Mouse (Mus musculus): Measurements from ENCODE around the gene Cngb1.

The Cngb1 gene

DNA sequence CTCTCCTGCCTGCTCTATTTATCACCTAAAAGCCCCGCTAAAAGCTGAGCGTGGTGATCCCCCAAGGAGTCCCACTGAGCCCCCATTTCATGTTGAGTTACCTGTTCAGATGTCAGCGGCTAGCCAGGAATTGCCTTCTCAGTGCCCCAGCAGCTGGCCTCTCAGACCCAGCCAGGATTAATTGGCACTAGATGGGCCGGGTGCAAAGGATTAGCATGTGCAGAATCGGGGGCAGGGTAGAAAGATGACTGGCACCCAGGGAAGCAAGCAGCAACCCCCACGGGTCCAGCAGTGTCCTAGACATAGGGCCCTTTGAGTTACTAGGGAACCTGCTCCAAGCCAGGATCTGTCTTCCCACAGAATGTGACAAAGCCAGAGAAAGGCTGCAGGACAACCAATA, at the start of gene Cngb1:
Gene Cngb1 (minus strand): TSS at position 155 of the 400 bp plus-strand sequence.
- no peak for DNase-seq (ENCODE audit: low read depth in 2 of 2, low spot score in 2 of 2)

DNA sequence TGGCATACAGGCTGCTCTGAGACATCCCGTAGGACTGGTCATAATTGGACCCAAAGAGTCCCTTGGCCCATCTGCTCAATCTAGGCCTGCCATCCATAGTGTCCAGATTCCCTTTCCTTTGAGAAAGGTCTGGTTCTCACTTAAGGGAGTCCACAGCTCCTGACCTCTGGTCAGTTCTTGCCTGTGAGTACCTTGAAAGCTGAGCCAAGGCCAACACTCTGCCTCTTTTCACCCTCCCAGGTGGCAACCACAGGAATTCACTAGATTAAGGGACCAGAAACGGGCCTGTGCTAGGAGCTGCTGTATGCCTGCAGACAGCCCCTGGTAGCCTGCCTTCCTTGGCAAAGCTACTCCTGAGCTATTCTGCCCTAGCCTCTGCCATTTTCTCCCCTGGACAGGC, 48.2 kb upstream of the Cngb1 start:
- DNase-seq (ENCODE audit: low read depth in 2 of 2, low spot score in 2 of 2) = no peak

DNA sequence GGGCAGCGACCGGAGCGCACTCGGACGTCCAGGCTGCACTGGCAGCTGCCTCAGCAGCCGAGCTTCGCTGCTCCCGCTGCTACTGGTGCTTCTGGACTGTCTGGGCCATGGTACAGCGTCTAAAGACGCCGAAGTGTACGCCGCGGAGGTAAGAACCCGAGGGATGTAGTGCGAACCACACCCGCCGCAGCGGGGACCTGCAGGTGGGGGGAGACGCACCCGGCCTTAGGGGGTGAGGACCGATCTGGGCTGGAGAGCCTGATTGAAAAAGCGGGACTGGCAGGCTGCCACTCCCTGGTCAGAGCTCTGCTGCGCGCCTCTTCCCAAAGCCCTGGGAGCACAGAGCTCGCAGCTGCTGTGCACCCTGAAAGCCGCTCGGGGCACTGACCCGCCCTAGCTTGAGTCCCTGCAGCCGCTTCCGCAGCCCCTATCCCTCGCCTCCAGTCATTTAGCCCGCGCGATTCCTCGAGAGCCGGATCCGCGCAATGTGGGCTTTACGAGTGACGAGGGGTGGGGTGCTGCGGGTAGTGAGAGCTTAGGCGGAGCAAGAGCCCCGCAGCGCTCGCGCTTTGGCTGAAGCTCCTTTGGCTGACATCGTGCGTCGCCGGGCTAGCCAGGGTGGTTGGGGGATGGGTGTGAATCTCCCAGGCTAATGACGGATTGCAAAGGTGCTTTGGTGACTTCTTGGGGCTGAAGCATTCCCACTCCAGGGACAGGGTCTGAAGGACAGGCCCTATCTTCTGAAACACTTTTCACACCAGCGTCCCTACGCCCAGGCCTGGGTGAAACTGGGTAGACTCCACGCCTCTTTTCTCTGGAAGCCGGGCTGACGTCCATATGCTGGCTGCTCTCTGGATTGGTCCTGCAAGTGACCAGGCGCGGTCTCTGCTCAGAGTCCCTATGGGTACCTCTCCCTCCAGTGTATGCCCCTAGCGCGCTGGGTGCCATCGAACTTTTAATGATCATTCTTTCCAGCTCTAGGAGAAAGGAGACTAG, 46.8 kb upstream of the Cngb1 start:
- no peak for DNase-seq (ENCODE audit: low read depth in 2 of 2, low spot score in 2 of 2)

DNA sequence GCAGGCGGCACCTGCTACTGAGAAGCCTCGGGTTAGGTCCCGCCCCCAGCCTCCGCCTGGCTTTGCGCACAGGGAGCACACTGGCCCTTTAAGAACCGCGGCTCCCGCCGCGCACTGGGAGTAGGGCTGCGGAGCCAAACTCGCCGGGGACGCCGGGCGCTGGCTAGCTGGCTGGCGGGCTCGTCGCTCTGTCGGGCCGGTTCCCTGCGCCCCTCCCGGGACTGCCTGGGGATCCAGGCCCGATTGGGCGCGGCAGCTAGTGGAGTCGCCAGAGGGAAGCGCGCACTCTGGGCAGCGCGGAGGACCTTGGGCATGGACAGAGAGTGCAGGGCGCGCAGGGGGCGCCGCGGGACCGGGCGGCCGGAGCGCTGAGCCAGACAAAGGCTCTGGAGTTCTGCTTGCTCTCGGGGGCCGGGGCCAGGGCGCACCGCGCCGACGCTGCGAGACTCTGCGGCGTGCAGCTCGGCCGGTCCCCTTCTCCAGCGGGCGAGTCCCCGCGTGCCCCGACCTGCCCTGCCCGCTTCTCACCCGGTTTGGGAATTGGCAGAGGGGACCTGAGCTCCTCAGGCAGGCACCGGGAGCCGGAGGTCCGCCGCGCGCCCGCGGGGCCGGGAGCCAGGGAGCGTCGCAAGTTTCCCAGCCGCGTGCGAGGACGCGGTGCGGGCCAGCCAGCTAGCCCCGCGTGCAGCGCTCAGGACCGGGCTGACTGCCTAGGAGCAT, 45.9 kb upstream of the Cngb1 start, which contains the start of gene Mmp15:
Gene Mmp15 (plus strand): TSS at position 118 of the 720 bp plus-strand sequence.
- DNase-seq (ENCODE audit: low read depth in 2 of 2, low spot score in 2 of 2) = no peak

DNA sequence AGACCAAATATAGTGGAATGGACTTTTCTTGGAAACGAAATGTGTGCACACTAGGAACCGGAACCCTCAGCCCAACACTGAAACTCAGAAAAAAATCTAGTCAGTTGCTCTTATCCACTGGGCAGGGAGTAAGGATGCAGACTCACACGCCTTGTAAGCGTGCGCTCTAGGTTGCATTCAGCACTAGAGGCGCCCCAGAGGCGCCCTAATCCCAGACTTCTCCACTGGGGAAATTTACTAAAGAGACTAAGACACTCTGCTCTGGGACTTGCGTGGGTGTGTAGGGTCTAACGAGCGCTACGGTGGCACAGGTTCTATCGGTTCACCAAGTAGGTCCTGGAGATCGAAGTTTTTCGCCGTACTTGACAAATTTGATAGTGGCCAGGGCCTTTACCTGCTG, 45.1 kb upstream of the Cngb1 start:
- no peak for DNase-seq (ENCODE audit: low read depth in 2 of 2, low spot score in 2 of 2)

DNA sequence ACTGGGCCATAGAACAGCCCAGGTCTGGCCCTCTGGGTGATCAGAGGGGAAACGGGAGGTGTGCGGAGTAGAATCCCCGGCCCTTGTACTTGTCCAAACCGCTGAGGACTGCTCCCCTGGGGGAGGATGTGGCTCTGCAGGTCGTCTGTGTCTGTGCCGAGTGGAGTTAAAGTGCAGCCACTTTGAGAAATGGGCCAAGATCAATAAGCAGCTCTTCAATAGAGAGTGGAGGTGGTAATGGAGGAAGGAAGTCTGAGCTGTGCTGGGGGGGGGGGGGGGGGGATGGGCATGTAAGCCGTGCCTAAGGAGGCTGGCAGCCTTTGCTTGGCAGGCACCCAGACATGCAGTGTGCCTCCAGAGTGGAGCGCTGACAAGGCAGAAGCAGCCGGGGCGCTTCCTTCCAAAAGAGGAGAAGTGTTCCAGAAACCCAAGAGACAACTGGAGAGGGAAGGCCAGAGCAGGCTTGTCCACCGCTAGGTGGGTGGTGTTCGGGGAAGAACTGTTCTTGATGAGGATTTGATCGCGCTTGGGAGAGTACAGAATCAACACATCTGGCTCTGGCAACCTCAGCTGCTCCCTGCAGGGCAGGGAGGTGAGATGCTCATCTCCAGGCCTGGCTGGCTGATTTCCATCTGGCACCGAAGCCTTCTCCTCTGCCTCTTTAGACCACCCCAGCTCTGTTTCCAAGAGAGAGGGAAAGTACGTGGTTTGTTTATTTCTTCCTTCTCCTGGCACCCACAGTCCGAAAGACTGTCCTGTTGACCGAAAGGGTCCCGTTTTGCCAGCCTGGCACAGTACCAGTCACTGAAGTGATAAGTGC, 42.6 kb upstream of the Cngb1 start:
- no peak for DNase-seq (ENCODE audit: low read depth in 2 of 2, low spot score in 2 of 2)

DNA sequence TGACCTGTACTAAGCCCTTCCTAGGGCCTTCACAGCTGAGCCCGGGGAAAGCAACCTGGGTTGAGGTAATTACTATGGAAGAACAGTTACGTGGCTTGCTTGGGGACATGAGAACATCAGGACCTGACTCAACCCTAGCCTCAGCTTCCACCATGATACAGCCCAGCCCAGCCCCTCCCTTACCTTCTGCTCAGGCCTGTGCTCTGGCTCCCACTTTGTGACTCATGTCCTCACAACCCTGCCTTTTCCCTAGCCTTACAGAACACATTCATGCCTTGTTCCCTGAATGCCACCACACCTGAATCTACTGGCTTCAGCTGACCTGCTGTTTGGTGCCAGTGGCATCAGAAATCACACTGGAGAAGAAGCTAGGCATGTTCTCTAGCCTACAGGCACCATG, 42.0 kb upstream of the Cngb1 start:
- no peak for DNase-seq (ENCODE audit: low read depth in 2 of 2, low spot score in 2 of 2)

DNA sequence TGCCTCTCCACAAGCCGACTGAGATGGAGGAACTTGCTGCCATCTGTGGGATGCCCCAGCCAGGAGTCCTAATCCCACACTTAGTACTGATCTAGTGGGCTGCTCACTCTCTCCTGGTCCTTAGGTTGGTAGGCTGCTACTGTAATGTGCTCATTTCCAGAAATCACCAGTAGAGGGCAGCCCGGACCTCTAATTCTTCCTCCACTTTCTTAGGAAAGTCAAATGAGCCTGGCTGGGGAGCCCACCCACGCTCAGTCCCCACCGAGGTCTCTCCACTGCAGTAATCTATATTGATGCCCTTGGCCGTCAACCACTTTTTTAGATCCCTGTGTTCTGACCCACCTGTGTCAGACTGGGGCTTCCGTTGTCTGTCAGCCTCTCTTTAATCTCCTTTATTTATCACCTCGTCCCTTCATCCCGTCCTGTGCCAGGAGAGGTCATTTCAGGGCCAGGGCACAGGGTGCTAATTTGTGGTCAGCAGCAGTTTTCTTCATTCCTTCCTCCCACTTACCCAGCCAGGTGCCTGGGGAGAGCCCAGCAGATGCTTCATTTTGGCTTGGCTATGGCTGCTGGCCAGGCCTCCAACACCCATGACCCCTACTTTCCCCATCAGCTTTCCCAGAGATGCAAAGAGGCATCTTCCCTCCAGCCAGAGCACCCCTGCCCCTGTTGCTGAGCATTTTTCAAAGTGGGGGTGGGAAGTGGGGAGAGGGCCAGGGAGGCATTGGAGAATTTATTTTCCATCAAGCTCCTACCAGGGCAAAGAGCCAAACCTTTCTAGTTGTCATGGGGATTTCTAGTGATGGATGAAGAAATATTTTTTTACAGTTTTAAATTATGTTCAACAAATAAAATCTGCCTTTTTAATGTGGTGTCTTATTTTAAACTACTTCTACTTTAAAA, 40.5 kb upstream of the Cngb1 start:
- DNase-seq (ENCODE audit: low read depth in 2 of 2, low spot score in 2 of 2) = peak in 1 of 2 experiments; percentile 51

DNA sequence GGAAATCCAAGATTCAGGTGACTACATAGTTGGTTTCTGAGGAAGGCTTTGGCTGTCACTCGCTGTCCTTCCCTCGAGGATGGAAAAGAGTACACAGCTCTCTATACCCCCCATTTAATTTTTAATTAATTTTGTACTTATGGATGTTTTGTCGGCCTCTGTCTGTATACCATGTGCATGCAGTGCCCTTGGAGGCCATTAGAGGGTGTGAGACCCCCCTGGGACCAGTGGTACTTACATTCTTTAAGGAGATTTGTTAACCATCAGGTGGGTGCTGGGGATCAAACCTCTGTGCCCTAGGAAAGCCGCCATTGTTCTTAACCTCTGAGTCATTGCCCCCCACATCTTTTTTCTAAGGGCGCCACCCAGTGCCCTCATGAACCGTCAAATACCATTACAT, 38.3 kb upstream of the Cngb1 start:
- no peak for DNase-seq (ENCODE audit: low read depth in 2 of 2, low spot score in 2 of 2)

DNA sequence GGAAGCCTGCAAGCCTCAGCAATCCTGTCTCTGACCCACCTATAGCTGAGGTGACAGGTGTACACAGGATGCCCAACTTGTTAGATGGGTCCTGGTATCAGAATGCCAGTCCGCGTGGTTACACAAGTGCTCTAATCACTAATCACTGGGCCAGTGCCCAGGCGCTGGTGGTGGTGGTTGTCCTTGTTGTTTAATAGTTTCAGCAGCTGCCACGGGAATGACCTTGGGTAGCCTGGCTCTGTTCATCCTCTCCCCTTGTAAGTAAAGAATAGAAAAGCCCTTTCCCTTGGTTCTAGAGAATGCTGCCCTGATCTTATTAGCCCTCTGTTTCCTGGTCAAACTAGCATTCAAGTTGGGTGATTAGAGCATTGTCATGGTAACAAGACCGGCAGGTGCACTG, 35.3 kb upstream of the Cngb1 start:
- no peak for DNase-seq (ENCODE audit: low read depth in 2 of 2, low spot score in 2 of 2)

DNA sequence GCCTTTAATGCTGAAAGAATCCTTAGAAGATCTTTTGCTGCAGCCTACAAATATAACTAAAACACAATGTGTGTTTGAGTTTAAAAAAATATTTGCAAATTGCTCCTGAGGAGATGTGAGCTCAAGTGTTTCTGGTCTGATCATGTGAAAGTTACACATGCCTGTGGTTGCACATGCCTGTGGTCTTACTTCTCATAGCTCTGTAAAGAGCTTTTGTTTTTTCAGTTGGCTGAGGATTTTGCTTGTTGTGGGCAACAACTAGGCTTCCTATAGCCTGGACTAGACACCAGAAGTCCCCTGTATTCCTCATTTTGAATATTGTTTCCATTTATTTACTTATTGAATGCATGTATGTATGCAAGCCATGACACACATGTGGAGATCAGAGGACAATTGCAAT, 30.0 kb upstream of the Cngb1 start:
- DNase-seq (ENCODE audit: low read depth in 2 of 2, low spot score in 2 of 2) = no peak

DNA sequence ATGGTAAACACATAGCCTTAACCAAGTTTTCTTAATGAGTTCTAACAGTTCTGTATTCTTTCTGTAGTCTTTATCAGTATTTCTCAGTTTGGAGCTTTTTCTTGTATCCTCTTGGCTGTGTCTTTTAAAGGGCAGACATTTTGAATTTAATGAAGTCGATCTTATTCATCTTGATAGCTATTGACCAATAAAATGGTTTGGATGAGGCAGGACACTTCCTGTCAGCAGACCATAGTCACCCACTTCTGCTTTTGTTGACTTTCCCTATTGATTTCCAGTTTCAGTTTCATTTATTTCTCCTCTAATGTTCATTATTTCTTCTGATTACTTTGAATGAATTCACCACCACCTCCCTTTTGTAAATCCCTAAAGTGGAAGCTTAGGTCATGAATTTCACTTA, 29.3 kb upstream of the Cngb1 start:
- no peak for DNase-seq (ENCODE audit: low read depth in 2 of 2, low spot score in 2 of 2)

DNA sequence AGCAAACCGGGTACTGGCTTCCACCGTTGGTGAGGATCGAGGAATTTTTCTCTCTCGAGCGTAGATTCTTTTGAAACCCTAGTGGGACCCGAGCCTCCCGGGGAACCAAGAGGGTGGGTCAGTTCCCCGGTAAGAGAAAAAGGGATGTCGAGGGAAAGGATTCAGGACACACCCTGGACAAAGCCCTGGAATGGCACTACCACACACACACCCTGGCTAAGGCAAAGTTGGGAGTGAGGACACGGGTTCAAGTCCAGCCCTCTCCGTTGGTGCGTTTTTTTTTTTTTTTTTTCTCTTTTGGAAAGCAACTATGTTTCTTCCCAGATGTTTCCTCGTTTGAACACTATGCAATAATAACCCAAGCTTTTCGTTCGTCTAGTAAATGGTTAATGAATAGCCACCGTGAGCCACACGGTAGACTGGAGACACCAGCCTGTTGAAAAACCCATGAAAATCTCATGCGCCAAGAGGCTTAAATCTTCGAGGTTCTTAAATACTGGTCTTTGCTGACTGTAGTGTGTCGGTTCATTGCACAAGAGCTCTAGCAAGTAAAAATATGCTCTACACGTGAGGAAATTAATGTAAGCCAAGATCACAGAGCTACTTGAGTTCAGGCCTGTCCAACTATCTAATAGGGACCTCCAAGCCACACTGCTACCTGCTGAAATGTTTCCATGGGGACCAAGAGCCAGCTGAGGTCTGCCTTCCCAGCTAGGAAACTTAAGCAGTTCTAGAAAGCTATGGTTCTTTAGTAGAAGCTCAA, 26.2 kb upstream of the Cngb1 start:
- no peak for DNase-seq (ENCODE audit: low read depth in 2 of 2, low spot score in 2 of 2)

DNA sequence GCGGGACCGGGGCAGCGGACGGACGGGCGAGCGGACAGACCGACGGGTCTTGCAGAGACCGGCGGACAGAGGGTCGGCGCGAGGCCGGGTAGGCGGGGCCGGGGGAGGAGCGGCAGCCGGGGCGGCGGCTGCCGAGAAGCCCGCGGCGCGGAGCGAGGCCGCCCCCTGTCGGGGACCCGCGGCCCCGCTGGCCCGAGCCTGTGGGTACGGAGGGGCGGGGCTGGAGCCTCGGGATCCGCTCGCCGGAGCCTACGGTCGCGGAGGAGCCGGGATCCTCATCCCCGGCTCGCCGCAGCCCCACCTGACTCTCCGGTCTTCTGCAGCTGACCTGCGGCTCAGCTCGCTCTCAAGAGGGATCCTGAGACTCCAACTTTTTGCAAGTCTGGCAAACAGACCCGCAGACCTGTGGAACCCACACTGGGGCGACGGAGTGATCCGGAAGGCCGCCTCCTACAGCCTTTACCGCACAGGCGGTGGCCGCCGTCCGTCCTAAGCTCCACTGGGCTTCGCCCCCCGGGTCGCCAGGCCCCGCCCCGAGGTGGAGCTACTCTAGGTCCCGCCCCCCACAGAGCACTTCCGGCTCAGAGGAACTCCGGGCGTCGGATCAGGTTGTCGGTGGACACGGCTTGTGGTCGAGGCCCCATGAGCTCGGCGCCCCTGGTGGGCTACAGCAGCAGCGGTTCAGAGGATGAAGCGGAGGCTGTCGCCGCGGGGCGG, 25.5 kb upstream of the Cngb1 start, which contains the start of the genes Zfp319 and Usb1:
Gene Zfp319 (minus strand): TSS at position 231 of the 717 bp plus-strand sequence.
Gene Usb1 (plus strand): TSS at position 565 of the 717 bp plus-strand sequence.
- peak; percentile 95 to 97 for DNase-seq (ENCODE audit: low read depth in 2 of 2, low spot score in 2 of 2)

DNA sequence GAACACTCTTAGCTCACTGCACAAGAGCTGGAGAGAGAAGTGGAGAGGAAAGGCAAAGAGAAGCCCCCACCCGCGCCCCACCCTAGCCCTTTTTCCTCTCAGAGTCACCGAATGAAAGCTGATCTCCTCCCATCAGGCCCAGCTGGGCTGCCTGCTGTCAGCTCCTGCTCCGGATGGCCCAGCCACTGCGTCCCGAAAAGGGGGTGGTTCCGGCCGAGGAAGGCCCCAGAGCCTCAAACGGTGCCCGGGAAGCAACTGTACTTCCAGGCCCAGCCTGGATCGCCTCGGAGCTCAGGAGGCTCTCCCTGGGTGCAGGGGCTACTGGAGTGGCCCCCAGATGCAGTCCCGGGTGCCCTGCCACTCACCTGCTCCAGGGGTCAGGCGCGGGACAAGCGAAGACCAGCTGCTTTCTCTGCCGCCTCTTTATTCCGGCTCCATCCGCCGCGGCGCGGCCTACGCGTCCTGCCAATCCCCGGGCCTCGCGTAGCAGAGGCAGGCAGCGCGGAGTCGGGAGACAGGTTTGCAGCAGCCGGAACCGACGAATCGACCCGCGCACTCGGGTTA, 24.9 kb upstream of the Cngb1 start:
- no peak for DNase-seq (ENCODE audit: low read depth in 2 of 2, low spot score in 2 of 2)

DNA sequence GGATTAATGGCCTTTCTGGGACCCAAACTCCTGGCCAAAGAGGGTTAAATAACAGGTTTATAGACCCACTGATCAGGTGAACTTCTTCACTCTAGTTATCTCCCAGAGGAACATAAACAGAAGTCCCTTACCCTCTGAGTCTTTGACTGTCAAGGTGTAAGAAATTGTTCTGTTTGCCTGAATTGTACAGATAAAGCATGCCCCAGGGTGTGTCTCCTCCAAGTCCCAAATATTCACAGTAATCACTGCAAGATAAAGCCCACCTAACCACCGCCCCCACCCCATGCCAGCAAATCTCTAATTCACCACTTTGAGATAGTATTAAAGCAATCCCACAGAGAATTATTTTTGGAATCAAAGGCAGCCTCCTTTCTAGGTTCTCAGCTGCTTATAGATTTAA, 24.0 kb upstream of the Cngb1 start:
- no peak for DNase-seq (ENCODE audit: low read depth in 2 of 2, low spot score in 2 of 2)

DNA sequence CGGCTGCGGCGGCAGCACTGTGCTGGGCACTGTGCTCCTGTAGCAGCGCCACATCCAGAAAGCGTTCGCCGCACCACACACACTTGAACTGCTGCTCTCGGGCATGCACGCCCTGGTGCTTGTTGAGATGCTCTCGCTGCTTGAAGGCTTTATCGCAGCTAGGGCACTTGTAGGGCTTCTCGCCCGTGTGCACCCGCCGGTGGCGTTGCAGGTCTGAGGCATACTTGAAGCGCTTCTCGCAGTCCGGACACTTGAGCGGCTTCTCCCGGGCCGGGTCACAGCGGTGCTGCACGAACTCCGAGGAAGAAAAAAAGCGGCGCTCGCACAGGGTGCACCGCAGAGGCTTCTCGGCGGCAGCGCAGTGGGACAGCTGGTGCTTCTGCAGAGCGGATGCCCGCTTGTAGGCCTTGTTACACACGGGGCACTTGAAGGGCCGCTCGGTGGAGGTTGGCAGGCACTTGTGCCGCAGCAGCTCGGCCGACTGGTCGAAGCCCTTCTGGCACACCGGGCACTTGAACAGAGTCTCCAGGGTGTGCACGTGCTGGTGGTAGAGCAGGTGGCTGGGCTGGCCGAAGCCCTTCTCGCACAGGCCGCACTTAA, 21.6 kb upstream of the Cngb1 start:
- no peak for DNase-seq (ENCODE audit: low read depth in 2 of 2, low spot score in 2 of 2)

DNA sequence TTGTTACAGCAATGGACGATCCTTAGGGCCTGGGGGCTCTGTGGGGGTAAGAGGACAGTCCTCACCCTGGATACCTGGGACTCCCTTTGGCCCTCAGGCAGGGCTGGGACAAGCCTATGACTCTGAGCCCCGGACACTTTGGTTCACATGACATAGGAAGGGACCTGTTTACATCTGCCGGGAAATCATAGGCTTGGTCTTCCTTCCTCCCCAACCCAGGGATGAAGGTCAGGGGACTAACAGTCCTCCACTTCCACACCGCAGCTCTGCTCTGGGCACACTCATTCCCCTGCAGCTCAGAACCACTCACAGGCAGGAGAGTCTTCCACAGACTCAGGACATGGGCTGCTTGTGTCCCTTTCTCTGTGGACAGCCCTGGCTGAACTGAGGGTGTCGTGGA, 20.4 kb upstream of the Cngb1 start:
- DNase-seq (ENCODE audit: low read depth in 2 of 2, low spot score in 2 of 2) = no peak
